Mouse (Mus musculus): Measurements from ENCODE around the gene Cadm2. TPM values are rescaled to one million over a fixed set of nuclear protein-coding genes. Genes with fewer than 3 reads are reported as not detected.

Cadm2 gene
- polyA plus RNA-seq, 1 experiment from 2014 or later = 0.66 TPM

DNA sequence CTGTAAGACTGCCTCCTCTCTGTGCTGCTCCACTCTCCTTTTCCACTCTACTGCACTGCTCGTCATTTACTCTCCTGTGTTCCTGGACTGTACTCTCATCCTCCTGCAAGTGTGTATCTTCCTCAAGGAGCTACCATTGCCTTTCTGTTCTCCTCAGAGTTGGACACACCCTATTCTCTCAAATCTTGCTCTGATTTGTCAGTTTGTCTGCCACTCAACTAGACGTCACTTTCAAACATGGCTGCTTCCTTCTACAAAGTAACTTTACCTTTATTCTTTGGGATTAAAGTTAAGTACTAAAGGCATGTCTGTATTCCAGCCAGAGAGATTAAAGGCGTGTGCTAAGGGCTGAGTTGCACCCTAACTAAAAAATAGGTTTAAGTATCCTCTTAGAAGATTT is 749.5 kb downstream of the Cadm2 start:
- 75% methylated on average over 3 of the region's 3 CpGs for WGBS

DNA sequence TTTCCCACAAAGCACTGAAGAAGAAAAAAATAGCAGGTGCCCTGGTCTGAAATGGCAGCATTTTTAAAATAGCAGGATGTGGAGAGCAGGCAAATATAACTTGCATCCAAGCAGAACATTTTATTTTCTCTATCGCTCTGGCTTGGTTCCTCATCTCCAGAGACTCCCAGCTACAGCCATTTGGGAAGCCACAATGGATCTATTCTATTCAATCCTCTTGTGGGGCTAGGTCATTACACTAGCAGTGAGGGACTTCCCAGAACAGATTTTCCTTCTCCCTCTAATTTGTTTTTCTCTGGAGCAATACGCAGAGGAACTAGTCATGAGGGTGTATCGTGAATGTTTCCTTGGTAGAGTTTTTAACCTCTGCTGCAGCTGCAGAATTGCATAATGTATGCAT is 769.7 kb downstream of the Cadm2 start:
- ATAC-seq (ENCODE audit: insufficient read depth) (no peak), DNase-seq (no peak)
- H3K4me3 ChIP-seq (ENCODE audit: low read depth, low read length) = no peak overlapping the region
- no peaks in the 10 kb centered on the region for H3K27me3 ChIP-seq (ENCODE audit: insufficient read depth, low read length)
- WGBS = 75% methylated on average over 3 of the region's 3 CpGs
- no peak for TF ChIP-seq CTCF (IDR thresholded peaks at IDR 0.05; ENCODE audit: low read depth)
- no peaks in the 10 kb centered on the region for H3K9me3 ChIP-seq (ENCODE audit: low read depth, low read length)
- H3K9ac ChIP-seq = no peak overlapping the region
- H3K4me1 ChIP-seq (ENCODE audit: insufficient read depth) = no peaks in the 10 kb centered on the region
- H3K36me3 ChIP-seq (ENCODE audit: insufficient read depth) = no peaks in the 10 kb centered on the region
- no peak overlapping the region for H3K27ac ChIP-seq (ENCODE audit: low read depth)
- no peak overlapping the region for H3K4me2 ChIP-seq

More for the DNA sequence above, 749.5 kb downstream of the Cadm2 start:
- Histone ChIP-seq H3K36me3 (ENCODE audit: insufficient read depth) (no peaks in the 10 kb centered on the region), H3K4me2 (no peak overlapping the region), H3K27ac (ENCODE audit: low read depth) (no peak overlapping the region), H3K9ac (no peak overlapping the region), H3K4me1 (ENCODE audit: insufficient read depth) (no peaks in the 10 kb centered on the region), H3K9me3 (ENCODE audit: low read depth, low read length) (no peaks in the 10 kb centered on the region), H3K27me3 (ENCODE audit: insufficient read depth, low read length) (no peaks in the 10 kb centered on the region), H3K4me3 (ENCODE audit: low read depth, low read length) (no peak overlapping the region)
- TF ChIP-seq CTCF (IDR thresholded peaks at IDR 0.05; ENCODE audit: low read depth) = no peak
- ATAC-seq (ENCODE audit: insufficient read depth) (no peak), DNase-seq (no peak)

DNA sequence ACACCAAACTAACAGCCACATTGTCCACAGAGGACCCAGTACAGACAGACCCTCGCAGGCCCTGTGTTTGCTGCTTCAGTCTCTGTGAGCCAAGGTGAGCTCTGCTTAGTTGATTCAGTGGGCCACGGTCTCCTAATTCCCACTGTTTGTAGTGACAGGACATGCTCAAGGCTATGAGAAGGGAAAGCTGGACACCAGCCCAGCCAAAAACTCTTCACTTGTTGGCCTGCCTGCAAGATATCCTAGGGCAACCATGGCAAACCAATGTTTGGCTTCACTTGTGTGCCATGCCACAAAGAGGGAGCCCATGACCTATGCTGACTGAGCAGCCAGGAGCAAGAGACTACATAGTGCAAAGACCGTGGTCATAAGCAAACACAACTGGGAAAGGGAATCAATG is 795.8 kb downstream of the Cadm2 start:
- Histone ChIP-seq H3K27me3 (ENCODE audit: insufficient read depth, low read length) (no peaks in the 10 kb centered on the region), H3K4me2 (no peak overlapping the region), H3K4me3 (ENCODE audit: low read depth, low read length) (no peak overlapping the region), H3K9me3 (ENCODE audit: low read depth, low read length) (no peaks in the 10 kb centered on the region), H3K36me3 (ENCODE audit: insufficient read depth) (no peaks in the 10 kb centered on the region), H3K9ac (no peak overlapping the region), H3K4me1 (ENCODE audit: insufficient read depth) (no peaks in the 10 kb centered on the region), H3K27ac (ENCODE audit: low read depth) (no peak overlapping the region)
- WGBS = 83% methylated on average over 3 of the region's 3 CpGs
- TF ChIP-seq CTCF (IDR thresholded peaks at IDR 0.05; ENCODE audit: low read depth) = no peak
- no peak for DNase-seq
- no peak for ATAC-seq (ENCODE audit: insufficient read depth)

DNA sequence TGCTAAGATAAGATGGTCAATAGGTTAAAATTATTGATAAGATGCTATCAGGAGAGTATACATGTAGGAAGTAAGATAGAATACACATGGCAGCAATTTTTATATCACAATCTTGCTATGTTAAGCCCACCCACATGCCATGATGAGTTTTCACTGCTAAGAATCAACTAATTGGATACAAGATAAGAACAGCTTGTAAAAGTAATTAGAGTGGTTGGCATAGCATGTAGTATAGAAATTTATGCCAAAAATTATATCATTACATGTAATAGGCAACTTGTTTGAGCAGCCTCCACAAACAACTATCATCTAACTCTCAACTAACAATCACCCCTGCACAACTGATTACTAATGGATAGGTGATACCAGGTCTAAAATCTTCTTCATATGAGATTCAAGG is 809.2 kb downstream of the Cadm2 start:
- H3K27ac ChIP-seq (ENCODE audit: low read depth) = no peak overlapping the region
- H3K27me3 ChIP-seq (ENCODE audit: insufficient read depth, low read length) = no peaks in the 10 kb centered on the region
- H3K4me3 ChIP-seq (ENCODE audit: low read depth, low read length) = no peak overlapping the region
- no peak overlapping the region for H3K9ac ChIP-seq
- TF ChIP-seq CTCF (IDR thresholded peaks at IDR 0.05; ENCODE audit: low read depth) = no peak
- ATAC-seq (ENCODE audit: insufficient read depth) (no peak), DNase-seq (no peak)
- H3K4me1 ChIP-seq (ENCODE audit: insufficient read depth) = no peaks in the 10 kb centered on the region
- H3K4me2 ChIP-seq = no peak overlapping the region
- no peaks in the 10 kb centered on the region for H3K36me3 ChIP-seq (ENCODE audit: insufficient read depth)
- no peaks in the 10 kb centered on the region for H3K9me3 ChIP-seq (ENCODE audit: low read depth, low read length)

DNA sequence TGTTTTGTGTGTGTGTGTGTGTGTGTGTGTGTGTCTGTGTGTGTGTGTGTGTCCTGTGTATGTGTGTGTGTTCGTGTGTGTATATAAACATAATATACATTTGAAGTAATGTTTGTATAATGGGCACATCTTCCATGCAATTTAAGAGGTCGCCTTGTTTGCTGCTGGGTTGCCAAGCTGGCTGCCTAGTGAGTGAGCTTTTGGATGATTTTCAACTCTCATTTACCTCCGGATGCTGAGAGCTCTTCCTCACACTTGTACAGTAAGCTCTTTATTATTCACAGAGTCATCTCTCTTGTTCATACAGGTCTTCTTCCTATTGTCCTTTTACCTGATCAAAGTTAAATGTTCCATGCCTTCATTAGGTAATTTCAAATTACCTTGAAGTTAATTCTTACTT is 822.5 kb downstream of the Cadm2 start:
- ATAC-seq (ENCODE audit: insufficient read depth) (no peak), DNase-seq (no peak)
- H3K36me3 ChIP-seq (ENCODE audit: insufficient read depth) = no peaks in the 10 kb centered on the region
- H3K9me3 ChIP-seq (ENCODE audit: low read depth, low read length) = no peaks in the 10 kb centered on the region
- H3K4me1 ChIP-seq (ENCODE audit: insufficient read depth) = no peaks in the 10 kb centered on the region
- WGBS = 51% methylated on average over 3 of the region's 3 CpGs
- H3K4me3 ChIP-seq (ENCODE audit: low read depth, low read length) = no peak overlapping the region
- TF ChIP-seq CTCF (IDR thresholded peaks at IDR 0.05; ENCODE audit: low read depth) = no peak
- no peak overlapping the region for H3K9ac ChIP-seq
- H3K4me2 ChIP-seq = no peak overlapping the region
- H3K27ac ChIP-seq (ENCODE audit: low read depth) = no peak overlapping the region
- no peaks in the 10 kb centered on the region for H3K27me3 ChIP-seq (ENCODE audit: insufficient read depth, low read length)

DNA sequence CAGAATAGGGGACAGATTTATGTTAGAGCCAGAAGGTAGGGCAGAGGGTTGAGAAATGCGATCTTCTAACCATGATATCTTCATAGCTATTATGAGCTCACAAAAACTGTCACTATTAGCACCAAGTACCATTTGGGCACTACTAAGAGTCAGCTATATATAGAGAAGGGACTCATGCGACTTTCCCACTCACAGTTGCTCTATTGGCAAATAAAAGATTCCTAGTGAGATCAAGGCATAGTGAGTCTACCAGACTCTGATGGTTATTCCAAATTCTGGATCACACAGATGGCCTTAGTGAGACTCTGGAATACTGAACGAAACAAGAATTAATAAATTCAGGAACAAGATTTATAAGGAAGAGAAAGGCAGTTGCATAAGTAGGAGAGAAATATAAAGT is 827.6 kb downstream of the Cadm2 start:
- Histone ChIP-seq H3K9me3 (ENCODE audit: low read depth, low read length) (no peaks in the 10 kb centered on the region), H3K27me3 (ENCODE audit: insufficient read depth, low read length) (no peaks in the 10 kb centered on the region), H3K4me3 (ENCODE audit: low read depth, low read length) (no peak overlapping the region), H3K4me2 (no peak overlapping the region), H3K27ac (ENCODE audit: low read depth) (no peak overlapping the region), H3K36me3 (ENCODE audit: insufficient read depth) (no peaks in the 10 kb centered on the region), H3K9ac (no peak overlapping the region), H3K4me1 (ENCODE audit: insufficient read depth) (no peaks in the 10 kb centered on the region)
- no peak for TF ChIP-seq CTCF (IDR thresholded peaks at IDR 0.05; ENCODE audit: low read depth)
- no peak for DNase-seq
- WGBS = 85% methylated on average over 3 of the region's 3 CpGs
- ATAC-seq (ENCODE audit: insufficient read depth) = no peak

DNA sequence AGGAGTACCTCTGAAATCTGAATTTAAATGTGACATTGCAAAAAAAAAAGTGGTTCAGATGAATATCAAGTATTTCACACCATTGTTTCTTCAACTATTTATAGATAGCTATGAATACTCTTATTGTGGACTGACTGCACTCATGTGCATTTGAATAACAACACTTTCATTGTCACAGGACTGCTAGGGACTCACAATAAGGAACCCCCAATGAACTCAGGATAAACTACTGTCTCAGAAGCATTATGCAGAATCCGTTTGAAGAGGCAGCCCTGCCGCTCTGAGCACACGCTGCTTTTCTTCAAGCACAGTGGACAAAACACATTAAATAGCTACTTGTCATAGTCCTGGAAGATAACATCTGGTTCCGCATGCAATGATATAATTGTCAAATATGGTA is 848.8 kb downstream of the Cadm2 start:
- Histone ChIP-seq H3K27ac (ENCODE audit: low read depth) (no peak overlapping the region), H3K9ac (no peak overlapping the region), H3K4me1 (ENCODE audit: insufficient read depth) (no peaks in the 10 kb centered on the region), H3K36me3 (ENCODE audit: insufficient read depth) (no peaks in the 10 kb centered on the region), H3K27me3 (ENCODE audit: insufficient read depth, low read length) (no peaks in the 10 kb centered on the region), H3K4me3 (ENCODE audit: low read depth, low read length) (no peak overlapping the region), H3K4me2 (no peak overlapping the region), H3K9me3 (ENCODE audit: low read depth, low read length) (no peaks in the 10 kb centered on the region)
- no peak for TF ChIP-seq CTCF (IDR thresholded peaks at IDR 0.05; ENCODE audit: low read depth)
- ATAC-seq (ENCODE audit: insufficient read depth) (no peak), DNase-seq (no peak)
- WGBS = 55% methylated on average over 4 of the region's 4 CpGs

DNA sequence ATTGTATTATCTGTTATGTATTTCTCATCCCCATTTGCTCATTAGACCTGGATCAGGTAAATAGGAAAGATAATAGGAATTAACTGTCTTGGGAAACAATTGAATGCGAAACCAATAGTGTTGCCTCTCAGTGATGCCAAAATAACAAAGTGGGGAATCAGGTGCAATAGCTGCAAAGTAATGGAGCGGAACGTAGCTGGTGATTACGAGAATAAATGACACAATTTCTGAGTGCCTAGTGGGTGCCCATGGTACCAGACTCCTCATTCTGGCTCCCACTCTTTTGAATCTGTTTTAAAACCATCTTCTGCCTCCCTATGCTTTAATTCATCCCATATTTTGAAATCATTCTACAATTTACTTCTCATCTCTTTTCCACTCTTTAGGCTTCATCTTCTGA is 851.2 kb downstream of the Cadm2 start:
- WGBS = 86% methylated on average over 4 of the region's 4 CpGs
- H3K4me3 ChIP-seq (ENCODE audit: low read depth, low read length) = no peak overlapping the region

More for the DNA sequence above, 851.2 kb downstream of the Cadm2 start:
- no peak for ATAC-seq (ENCODE audit: insufficient read depth)
- Histone ChIP-seq H3K4me2 (no peak overlapping the region), H3K27me3 (ENCODE audit: insufficient read depth, low read length) (no peaks in the 10 kb centered on the region), H3K9ac (no peak overlapping the region), H3K9me3 (ENCODE audit: low read depth, low read length) (no peaks in the 10 kb centered on the region), H3K4me1 (ENCODE audit: insufficient read depth) (no peaks in the 10 kb centered on the region), H3K27ac (ENCODE audit: low read depth) (no peak overlapping the region), H3K36me3 (ENCODE audit: insufficient read depth) (no peaks in the 10 kb centered on the region)
- TF ChIP-seq CTCF (IDR thresholded peaks at IDR 0.05; ENCODE audit: low read depth) = no peak
- no peak for DNase-seq
